Comparison of ENCODE assay signal across 12 mouse cellular contexts in genomic region chr9:45678664-45679026, GRCm38 (mm10).
DNase-seq lines count a peak whose midpoint lies in the region; ATAC-seq and TF ChIP-seq lines count a peak whose summit lies in the region.
"Had no signal": no experiment of that assay in that cellular context is flagged by ENCODE, and none has a peak within 500 bp of the region (broad histone marks: within the 10 kb centered on the region; RNA-seq: fewer than 3 reads in every experiment).

No protein-coding gene starts in this region.

- no peak for ATAC-seq in embryonic facial prominence, embryonic 14.5 days (ENCODE audit: low read depth)
- ATAC-seq in hindbrain, embryonic 15.5 days (ENCODE audit: low FRiP score, low read depth), result no peak
- ATAC-seq in midbrain, embryonic 12.5 days (ENCODE audit: low FRiP score, low read depth), result no peak
- ATAC-seq in liver, embryonic 12.5 days, result no peak
- ATAC-seq: intestine, embryonic 16.5 days had no signal

- peak overlapping the region; percentile 85 for H3K27ac ChIP-seq in embryonic facial prominence, embryonic 14.5 days (replicated peaks; ENCODE audit: low read depth, low read length)
- peak overlapping the region; percentile 88 for H3K27ac ChIP-seq in hindbrain, embryonic 15.5 days (replicated peaks)
- peak overlapping the region; percentile 76 for H3K27ac ChIP-seq in midbrain, embryonic 12.5 days (replicated peaks)
- H3K27ac ChIP-seq in kidney, adult 2 months (ENCODE audit: insufficient read depth, low read depth, low read length), result no peak overlapping the region
- H3K27ac ChIP-seq in liver, embryonic 12.5 days, result no peak overlapping the region
- H3K27ac ChIP-seq: liver, embryonic 13.5 days had no signal

- H3K4me2 ChIP-seq in embryonic facial prominence, embryonic 14.5 days (ENCODE audit: low read depth, low read length), result no peak overlapping the region
- no peak overlapping the region; the same call in 1 of the 2 replicates for H3K4me2 ChIP-seq in hindbrain, embryonic 15.5 days
- H3K4me2 ChIP-seq in midbrain, embryonic 12.5 days (replicated peaks), result no peak overlapping the region
- no peak overlapping the region for H3K4me2 ChIP-seq in liver, embryonic 12.5 days
- H3K4me2 ChIP-seq: heart, embryonic 12.5 days; liver, embryonic 13.5 days; stomach, embryonic 15.5 days had no signal

- H3K27me3 ChIP-seq in embryonic facial prominence, embryonic 14.5 days (replicated peaks; ENCODE audit: control insufficient read depth, insufficient read depth, low read length), result no peaks in the 10 kb centered on the region
- H3K27me3 ChIP-seq in hindbrain, embryonic 15.5 days, result no peaks in the 10 kb centered on the region
- H3K27me3 ChIP-seq in midbrain, embryonic 12.5 days, result no peaks in the 10 kb centered on the region
- H3K27me3 ChIP-seq in kidney, adult 2 months (replicated peaks; ENCODE audit: control insufficient read depth, insufficient read depth, low read length), result no peaks in the 10 kb centered on the region
- peaks cover 8% of the 10 kb centered on the region; the same call in 1 of the 2 replicates for H3K27me3 ChIP-seq in liver, embryonic 12.5 days (replicated peaks)
- H3K27me3 ChIP-seq: stomach, embryonic 15.5 days had no signal

- H3K4me1 ChIP-seq in embryonic facial prominence, embryonic 14.5 days (ENCODE audit: control insufficient read depth, insufficient read depth, low read length), result peaks cover 33% of the 10 kb centered on the region
- peaks cover 60% of the 10 kb centered on the region for H3K4me1 ChIP-seq in hindbrain, embryonic 15.5 days (replicated peaks)
- peaks cover 56% of the 10 kb centered on the region for H3K4me1 ChIP-seq in midbrain, embryonic 12.5 days
- no peaks in the 10 kb centered on the region for H3K4me1 ChIP-seq in kidney, adult 2 months (ENCODE audit: control insufficient read depth, insufficient read depth, low read length)
- peaks cover 7% of the 10 kb centered on the region; the same call in 1 of the 2 replicates for H3K4me1 ChIP-seq in liver, embryonic 12.5 days

- no peak for TF ChIP-seq POLR2A in brain, embryonic 14.5 days (IDR thresholded peaks at IDR 0.05; ENCODE audit: borderline replicate concordance, extremely low read depth, insufficient read depth, insufficient read length, poor library complexity, severe bottlenecking)
- no peak for TF ChIP-seq POLR2A in kidney, adult 2 months (IDR thresholded peaks at IDR 0.05; ENCODE audit: low read depth, low read length)

- no peaks in the 10 kb centered on the region for H3K9me3 ChIP-seq in embryonic facial prominence, embryonic 14.5 days (ENCODE audit: control insufficient read depth, low read length)
- no peaks in the 10 kb centered on the region for H3K9me3 ChIP-seq in hindbrain, embryonic 15.5 days
- H3K9me3 ChIP-seq in midbrain, embryonic 12.5 days, result no peaks in the 10 kb centered on the region
- H3K9me3 ChIP-seq in liver, embryonic 12.5 days (replicated peaks), result no peaks in the 10 kb centered on the region
- H3K9me3 ChIP-seq: heart, embryonic 12.5 days; liver, embryonic 13.5 days; megakaryocyte, embryonic 14.5 days; stomach, embryonic 15.5 days had no signal

- no peak for TF ChIP-seq CTCF in brain, embryonic 14.5 days (IDR thresholded peaks at IDR 0.05; ENCODE audit: borderline replicate concordance, extremely low read depth, insufficient read depth, insufficient read length)
- TF ChIP-seq CTCF in kidney, adult 2 months (conservative IDR thresholded peaks at IDR 0.05; ENCODE audit: insufficient read depth, insufficient read length, low read depth, low read length), result no peak

- H3K4me3 ChIP-seq in embryonic facial prominence, embryonic 14.5 days (ENCODE audit: low read depth, low read length), result no peak overlapping the region
- no peak overlapping the region for H3K4me3 ChIP-seq in hindbrain, embryonic 15.5 days
- no peak overlapping the region for H3K4me3 ChIP-seq in midbrain, embryonic 12.5 days
- H3K4me3 ChIP-seq in kidney, adult 2 months (ENCODE audit: insufficient read depth, low read depth, low read length), result no peak overlapping the region
- H3K4me3 ChIP-seq in liver, embryonic 12.5 days, result no peak overlapping the region
- H3K4me3 ChIP-seq: heart, embryonic 12.5 days; liver, embryonic 13.5 days; megakaryocyte, embryonic 14.5 days; stomach, embryonic 15.5 days had no signal

- no peak overlapping the region for H3K9ac ChIP-seq in embryonic facial prominence, embryonic 14.5 days (ENCODE audit: low read depth, low read length)
- no peak overlapping the region for H3K9ac ChIP-seq in hindbrain, embryonic 15.5 days
- H3K9ac ChIP-seq in midbrain, embryonic 12.5 days (replicated peaks), result no peak overlapping the region
- no peak overlapping the region for H3K9ac ChIP-seq in liver, embryonic 12.5 days
- H3K9ac ChIP-seq: heart, embryonic 12.5 days; liver, embryonic 13.5 days; stomach, embryonic 15.5 days had no signal

- peak; percentile 74 for DNase-seq in brain, embryonic 14.5 days (ENCODE audit: low read depth)
- no peak for DNase-seq in embryonic facial prominence, embryonic 14.5 days (ENCODE audit: low spot score)
- no peak for DNase-seq in kidney, adult 2 months
- no peak for DNase-seq in adrenal gland, adult 8-10 months
- DNase-seq: liver, embryonic 13.5 days had no signal

- WGBS in embryonic facial prominence, embryonic 14.5 days, result 69% methylated on average over 4 of the region's 4 CpGs
- 50% methylated on average over 4 of the region's 4 CpGs for WGBS in hindbrain, embryonic 15.5 days
- 79% methylated on average over 4 of the region's 4 CpGs for WGBS in midbrain, embryonic 12.5 days
- 63% methylated on average over 4 of the region's 4 CpGs for whole genome bisulfite sequencing in kidney, adult 2 months
- WGBS in liver, embryonic 12.5 days (ENCODE audit: insufficient replicate concordance), result 54% methylated on average over 4 of the region's 4 CpGs

- no peaks in the 10 kb centered on the region for H3K36me3 ChIP-seq in embryonic facial prominence, embryonic 14.5 days (ENCODE audit: control insufficient read depth, insufficient read depth, low read length)
- H3K36me3 ChIP-seq in hindbrain, embryonic 15.5 days, result no peaks in the 10 kb centered on the region
- H3K36me3 ChIP-seq in midbrain, embryonic 12.5 days, result no peaks in the 10 kb centered on the region
- no peaks in the 10 kb centered on the region for H3K36me3 ChIP-seq in kidney, adult 2 months (ENCODE audit: control insufficient read depth, insufficient read depth, low read length)
- H3K36me3 ChIP-seq in liver, embryonic 12.5 days, result no peaks in the 10 kb centered on the region
- H3K36me3 ChIP-seq: heart, embryonic 12.5 days; liver, embryonic 13.5 days; stomach, embryonic 15.5 days had no signal

Comparison
In these comparisons a context has a peak if more than half of its experiments do, and no peak if none do; other contexts are left out.
1. H3K27ac ChIP-seq: peak in embryonic facial prominence, embryonic 14.5 days (single experiment), hindbrain, embryonic 15.5 days (single experiment) and midbrain, embryonic 12.5 days (single experiment); none in kidney, adult 2 months (single experiment) and liver, embryonic 12.5 days (single experiment).